Mouse (Mus musculus) forebrain, embryonic 13.5 days (tissue): ENCODE results near the gene Pmvk. TPM values are rescaled to one million over a fixed set of nuclear protein-coding genes. Genes with fewer than 3 reads are reported as not detected.

Experiments
- ATAC-seq: fragments of 200-750 bp; cut with Nextera tagmentation; 2 replicates; pipeline ENCODE4 v1.8.0; 2017
- H3K27ac ChIP-seq: fragments of 300-500 bp; sonication (generic); 2 replicates; pipeline ENCODE4 v1.5.1; 2015; ENCODE audit warnings: inconsistent platforms, mild to moderate bottlenecking, moderate library complexity
- H3K27me3 ChIP-seq: fragments of 300-500 bp; sonication (generic); 2 replicates; pipeline ENCODE4 v1.6.1; 2015; ENCODE audit warnings: mild to moderate bottlenecking, inconsistent platforms
- H3K36me3 ChIP-seq: fragments of 300-500 bp; sonication (generic); 2 replicates; pipeline ENCODE4 v1.6.1; 2015; ENCODE audit warnings: mild to moderate bottlenecking, inconsistent platforms; ENCODE audit not compliant: poor library complexity, severe bottlenecking
- H3K4me1 ChIP-seq: fragments of 300-500 bp; sonication (generic); 2 replicates; pipeline ENCODE4 v1.6.1; 2015; ENCODE audit warnings: inconsistent platforms
- H3K4me2 ChIP-seq: fragments of 300-500 bp; sonication (generic); 2 replicates; pipeline ENCODE4 v1.6.1; 2015; ENCODE audit warnings: inconsistent platforms, mild to moderate bottlenecking, moderate library complexity
- H3K4me3 ChIP-seq: fragments of 300-500 bp; sonication (generic); 2 replicates; pipeline ENCODE4 v1.5.1; 2015; ENCODE audit warnings: mild to moderate bottlenecking, inconsistent platforms
- H3K9ac ChIP-seq: fragments of 300-500 bp; sonication (generic); 2 replicates; pipeline ENCODE4 v1.6.1; 2015; ENCODE audit warnings: mild to moderate bottlenecking, inconsistent platforms
- H3K9me3 ChIP-seq: fragments of 300-500 bp; sonication (generic); replicated peaks from 2 replicates; pipeline ENCODE4 v1.6.1; 2016; ENCODE audit warnings: inconsistent platforms
- WGBS: fragments of 180-500 bp; shearing (Covaris S2); methylation state at CpG from one replicate; pipeline ENCODE4 v1.1.7; 2015; 5-methylcytosine and 5-hydroxymethylcytosine counted together
- polyA plus RNA-seq: library from polyadenylated mRNA; unstranded; fragments of >200 nt; fragmentation: Nextera tagmentation; extraction: Ambion mirVana; gene quantifications from 2 replicates; pipeline ENCODE4 v1.2.1, GENCODE M21; 2015

Gene Pmvk
- polyA plus RNA-seq, 1 experiment from 2014 or later: 73.3 TPM

GRCm38 (mm10) chr3:89490790-89491189 lies 36.4 kb downstream of the Pmvk start:
- Histone ChIP-seq H3K9me3 (0 out of 2 replicates have a peak, but pooled peaks cover 3% of the 10 kb centered on the region), H3K4me1 (no peaks in the 10 kb centered on the region), H3K36me3 (no peaks in the 10 kb centered on the region), H3K9ac (no peak overlapping the region), H3K4me3 (no peak overlapping the region), H3K4me2 (no peak overlapping the region), H3K27me3 (no peaks in the 10 kb centered on the region), H3K27ac (no peak overlapping the region)
- WGBS: 92% methylated on average over 3 of the region's 3 CpGs
- no peak for ATAC-seq

GRCm38 (mm10) chr3:89491559-89491958 lies 37.2 kb downstream of the Pmvk start:
- 91% methylated on average over 5 of the region's 5 CpGs for WGBS
- no peak for ATAC-seq
- H3K4me1 ChIP-seq: no peaks in the 10 kb centered on the region
- no peaks in the 10 kb centered on the region for H3K36me3 ChIP-seq
- no peak overlapping the region for H3K9ac ChIP-seq
- no peak overlapping the region for H3K4me2 ChIP-seq
- 0 out of 2 replicates have a peak, but pooled peaks cover 3% of the 10 kb centered on the region for H3K9me3 ChIP-seq
- no peak overlapping the region for H3K4me3 ChIP-seq
- H3K27me3 ChIP-seq: no peaks in the 10 kb centered on the region
- H3K27ac ChIP-seq: no peak overlapping the region

- Histone ChIP-seq H3K27ac (no peak overlapping the region), H3K27me3 (no peaks in the 10 kb centered on the region), H3K9me3 (0 out of 2 replicates have a peak, but pooled peaks cover 3% of the 10 kb centered on the region), H3K9ac (no peak overlapping the region), H3K36me3 (no peaks in the 10 kb centered on the region), H3K4me3 (no peak overlapping the region), H3K4me2 (no peak overlapping the region), H3K4me1 (no peaks in the 10 kb centered on the region)
- ATAC-seq: no peak
- WGBS: 54% methylated on average over 8 of the region's 8 CpGs
Measured at GRCm38 (mm10) chr3:89492701-89493151, 38.4 kb downstream of the Pmvk start.

GRCm38 (mm10) chr3:89494630-89495029 lies 40.3 kb downstream of the Pmvk start:
- 0 out of 2 replicates have a peak, but pooled peaks cover 3% of the 10 kb centered on the region for H3K9me3 ChIP-seq
- 86% methylated on average over 5 of the region's 5 CpGs for WGBS

GRCm38 (mm10) chr3:89496366-89496765 lies 42.0 kb downstream of the Pmvk start:
- Histone ChIP-seq H3K4me2 (no peak overlapping the region), H3K27ac (no peak overlapping the region), H3K36me3 (no peaks in the 10 kb centered on the region), H3K4me1 (no peaks in the 10 kb centered on the region), H3K4me3 (no peak overlapping the region), H3K9ac (no peak overlapping the region), H3K27me3 (no peaks in the 10 kb centered on the region), H3K9me3 (0 out of 2 replicates have a peak, but pooled peaks cover 3% of the 10 kb centered on the region)
- 70% methylated on average over 3 of the region's 3 CpGs for WGBS
- ATAC-seq: no peak

More at GRCm38 (mm10) chr3:89494630-89495029, 40.3 kb downstream of the Pmvk start:
- Histone ChIP-seq H3K4me1 (no peaks in the 10 kb centered on the region), H3K27me3 (no peaks in the 10 kb centered on the region), H3K4me3 (no peak overlapping the region), H3K4me2 (no peak overlapping the region), H3K27ac (no peak overlapping the region), H3K36me3 (no peaks in the 10 kb centered on the region), H3K9ac (no peak overlapping the region)
- ATAC-seq: no peak

GRCm38 (mm10) chr3:89499696-89500095 lies 45.4 kb downstream of the Pmvk start:
- 43% methylated on average over 7 of the region's 7 CpGs for WGBS

GRCm38 (mm10) chr3:89501486-89501885 lies 47.1 kb downstream of the Pmvk start:
- Histone ChIP-seq H3K27me3 (no peaks in the 10 kb centered on the region), H3K9ac (no peak overlapping the region), H3K4me3 (no peak overlapping the region), H3K36me3 (no peaks in the 10 kb centered on the region), H3K9me3 (0 out of 2 replicates have a peak, but pooled peaks cover 6% of the 10 kb centered on the region), H3K4me2 (no peak overlapping the region), H3K27ac (no peak overlapping the region), H3K4me1 (no peaks in the 10 kb centered on the region)
- no peak for ATAC-seq

More at GRCm38 (mm10) chr3:89499696-89500095, 45.4 kb downstream of the Pmvk start:
- Histone ChIP-seq H3K27ac (no peak overlapping the region), H3K9ac (no peak overlapping the region), H3K27me3 (no peaks in the 10 kb centered on the region), H3K4me1 (no peaks in the 10 kb centered on the region), H3K4me3 (no peak overlapping the region), H3K36me3 (no peaks in the 10 kb centered on the region), H3K9me3 (0 out of 2 replicates have a peak, but pooled peaks cover 7% of the 10 kb centered on the region), H3K4me2 (no peak overlapping the region)
- no peak for ATAC-seq

GRCm38 (mm10) chr3:89502551-89502950 lies 48.2 kb downstream of the Pmvk start:
- 88% methylated on average over 7 of the region's 7 CpGs for WGBS
- Histone ChIP-seq H3K4me2 (no peak overlapping the region), H3K27ac (no peak overlapping the region), H3K9ac (no peak overlapping the region), H3K4me3 (no peak overlapping the region), H3K4me1 (no peaks in the 10 kb centered on the region), H3K36me3 (no peaks in the 10 kb centered on the region), H3K27me3 (no peaks in the 10 kb centered on the region), H3K9me3 (0 out of 2 replicates have a peak, but pooled peaks cover 6% of the 10 kb centered on the region)
- no peak for ATAC-seq

GRCm38 (mm10) chr3:89508041-89508440 lies 53.7 kb downstream of the Pmvk start:
- ATAC-seq: no peak
- Histone ChIP-seq H3K4me2 (no peak overlapping the region), H3K4me1 (peaks cover 9% of the 10 kb centered on the region), H3K27ac (no peak overlapping the region), H3K9ac (no peak overlapping the region), H3K27me3 (peaks cover 11% of the 10 kb centered on the region), H3K36me3 (no peaks in the 10 kb centered on the region), H3K4me3 (no peak overlapping the region), H3K9me3 (no peaks in the 10 kb centered on the region)
- WGBS: 36% methylated on average over 9 of the region's 9 CpGs

- Histone ChIP-seq H3K27ac (no peak overlapping the region), H3K4me1 (peaks cover 9% of the 10 kb centered on the region), H3K4me3 (peak overlapping the region; percentile 17; the same call in 1 of the 2 replicates), H3K4me2 (peak overlapping the region; percentile 51), H3K9me3 (no peaks in the 10 kb centered on the region), H3K36me3 (no peaks in the 10 kb centered on the region), H3K27me3 (peaks cover 11% of the 10 kb centered on the region), H3K9ac (peak overlapping the region; percentile 53)
- WGBS: 9% methylated on average over 4 of the region's 4 CpGs
- peak; percentile 76 for ATAC-seq
Measured at GRCm38 (mm10) chr3:89510979-89511378, 56.6 kb downstream of the Pmvk start.

GRCm38 (mm10) chr3:89511400-89511799 lies 57.1 kb downstream of the Pmvk start:
- H3K9ac ChIP-seq: peak overlapping the region; percentile 53
- WGBS: 8% methylated on average over 15 of the region's 15 CpGs
- ATAC-seq: peak; percentile 71
- H3K4me2 ChIP-seq: peak overlapping the region; percentile 51
- H3K9me3 ChIP-seq: peaks cover 2% of the 10 kb centered on the region; the same call in 1 of the 2 replicates
- H3K27ac ChIP-seq: no peak overlapping the region
- H3K4me1 ChIP-seq: peaks cover 9% of the 10 kb centered on the region
- H3K36me3 ChIP-seq: no peaks in the 10 kb centered on the region
- peaks cover 11% of the 10 kb centered on the region for H3K27me3 ChIP-seq
- peak overlapping the region; percentile 17; the same call in 1 of the 2 replicates for H3K4me3 ChIP-seq

GRCm38 (mm10) chr3:89512225-89512624 lies 57.9 kb downstream of the Pmvk start:
- Histone ChIP-seq H3K4me3 (no peak overlapping the region), H3K4me2 (no peak overlapping the region), H3K27ac (no peak overlapping the region), H3K9me3 (peaks cover 9% of the 10 kb centered on the region; the same call in 1 of the 2 replicates), H3K9ac (no peak overlapping the region), H3K36me3 (no peaks in the 10 kb centered on the region), H3K4me1 (peaks cover 9% of the 10 kb centered on the region), H3K27me3 (peaks cover 11% of the 10 kb centered on the region)
- WGBS: 91% methylated on average over 2 of the region's 2 CpGs
- no peak for ATAC-seq

GRCm38 (mm10) chr3:89515444-89515843 lies 61.1 kb downstream of the Pmvk start:
- H3K4me2 ChIP-seq: no peak overlapping the region
- 78% methylated on average over 11 of the region's 11 CpGs for WGBS
- H3K27ac ChIP-seq: no peak overlapping the region
- no peak overlapping the region for H3K4me3 ChIP-seq
- H3K9ac ChIP-seq: no peak overlapping the region
- ATAC-seq: no peak
- peaks cover 2% of the 10 kb centered on the region for H3K27me3 ChIP-seq
- H3K36me3 ChIP-seq: no peaks in the 10 kb centered on the region
- H3K9me3 ChIP-seq: peaks cover 9% of the 10 kb centered on the region; the same call in 1 of the 2 replicates
- H3K4me1 ChIP-seq: peaks cover 20% of the 10 kb centered on the region
